Mouse (Mus musculus) heart, embryonic 13.5 days (tissue): Measurements from ENCODE around the gene Stk24. TPM values are rescaled to one million over a fixed set of nuclear protein-coding genes. Genes with fewer than 3 reads are reported as not detected.
"Not testable (repeated sequence)": the region's sequence is repeated elsewhere in the genome, so short reads cannot be mapped to it uniquely, and the experiment has no call there.

ENCODE experiments used
- ATAC-seq: fragments of 200-750 bp; cut with Nextera tagmentation; 2 replicates; pipeline ENCODE4 v1.8.0; 2017; ENCODE audit warnings: moderate TSS enrichment; ENCODE audit not compliant: insufficient number of reproducible peaks, low FRiP score, low TSS enrichment; ENCODE audit errors: extremely low read depth
- H3K27ac ChIP-seq: fragments of 300-500 bp; sonication (generic); replicated peaks from 2 replicates; pipeline ENCODE4 v1.5.1; 2015; ENCODE audit warnings: moderate library complexity, mild to moderate bottlenecking, inconsistent platforms
- H3K27me3 ChIP-seq: fragments of 300-500 bp; sonication (generic); replicated peaks from 2 replicates; pipeline ENCODE4 v1.6.1; 2015; ENCODE audit warnings: mild to moderate bottlenecking, inconsistent platforms
- H3K36me3 ChIP-seq: fragments of 300-500 bp; sonication (generic); 2 replicates; pipeline ENCODE4 v1.6.1; 2015; ENCODE audit warnings: mild to moderate bottlenecking, inconsistent platforms
- H3K4me1 ChIP-seq: fragments of 300-500 bp; sonication (generic); 2 replicates; pipeline ENCODE4 v1.6.1; 2015; ENCODE audit warnings: inconsistent platforms
- H3K4me2 ChIP-seq: fragments of 300-500 bp; sonication (generic); 2 replicates; pipeline ENCODE4 v1.6.1; 2015; ENCODE audit warnings: inconsistent platforms, mild to moderate bottlenecking, moderate library complexity
- H3K4me3 ChIP-seq: fragments of 300-500 bp; sonication (generic); 2 replicates; pipeline ENCODE4 v1.5.1; 2015; ENCODE audit warnings: moderate library complexity, mild to moderate bottlenecking, inconsistent platforms
- H3K9ac ChIP-seq: fragments of 300-500 bp; sonication (generic); 2 replicates; pipeline ENCODE4 v1.6.1; 2015; ENCODE audit warnings: inconsistent platforms, mild to moderate bottlenecking, moderate library complexity
- H3K9me3 ChIP-seq: fragments of 300-500 bp; sonication (generic); 2 replicates; pipeline ENCODE4 v1.6.1; 2016; ENCODE audit warnings: inconsistent platforms
- WGBS: fragments of 180-500 bp; shearing (Covaris S2); methylation state at CpG from one replicate; pipeline ENCODE4 v1.1.7; 2015; ENCODE audit warnings: mixed read lengths; 5-methylcytosine and 5-hydroxymethylcytosine counted together
- polyA plus RNA-seq: library from polyadenylated mRNA; unstranded; fragments of >200 nt; fragmentation: Nextera tagmentation; extraction: Ambion mirVana; gene quantifications from 2 replicates; pipeline ENCODE4 v1.2.1, GENCODE M21; 2015

Gene Stk24
- 29.7 and 30.8 TPM in 2 replicates for polyA plus RNA-seq

DNA sequence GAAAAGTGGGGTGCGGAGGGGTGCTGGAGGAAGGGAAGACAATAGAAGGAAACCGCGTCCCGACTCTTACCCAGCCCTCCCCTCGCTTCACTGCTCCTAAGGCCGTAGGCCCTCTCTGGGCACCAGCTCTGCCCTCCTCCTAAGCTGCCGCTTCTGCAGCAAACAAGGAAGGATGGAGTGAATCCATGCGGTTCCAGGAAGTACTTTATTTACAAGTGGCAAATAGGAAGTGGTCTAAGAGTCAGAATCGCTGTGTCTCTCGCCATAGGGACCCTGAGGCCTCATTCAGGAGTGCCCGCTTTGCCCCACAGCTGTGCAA is at the start of gene Stk24:
TSS of gene Stk24 (minus strand) at position 185 of the 319 bp plus-strand sequence.
- Histone ChIP-seq H3K9ac (peak within 1 kb of the TSS; percentile 99), H3K9me3 (no peaks in the 10 kb centered on the region), H3K4me1 (peaks cover 53% of the 10 kb centered on the region), H3K27me3 (no peaks in the 10 kb centered on the region), H3K4me3 (peak within 1 kb of the TSS; percentile 99), H3K4me2 (peak within 1 kb of the TSS; percentile 84), H3K36me3 (no peaks in the 10 kb centered on the region), H3K27ac (peak within 1 kb of the TSS; percentile 96)
- no peak for ATAC-seq
- 8% methylated on average over 11 of the region's 11 CpGs for WGBS

DNA sequence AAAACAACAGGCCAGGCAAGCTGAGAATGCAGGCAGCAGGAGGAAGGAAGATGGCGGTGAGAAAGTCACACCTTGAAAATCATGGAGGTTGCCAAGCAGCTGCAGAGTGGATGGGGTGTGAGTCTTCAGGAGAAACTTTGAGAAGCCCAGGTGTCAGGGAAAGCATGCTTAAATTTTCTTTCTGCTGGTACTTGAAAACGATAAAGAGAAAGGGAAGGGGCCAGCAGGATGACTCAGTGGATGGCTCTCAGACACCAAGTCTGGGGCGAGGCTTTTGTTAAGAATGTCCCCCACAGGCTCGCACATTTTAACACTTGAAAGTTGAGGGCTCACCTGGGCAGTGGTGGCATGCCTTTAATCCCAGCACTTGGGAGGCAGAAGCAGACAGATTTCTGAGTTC is 48.3 kb upstream of the Stk24 start:
- Histone ChIP-seq H3K4me2 (no peak overlapping the region), H3K4me3 (no peak overlapping the region)
- no peak for ATAC-seq

DNA sequence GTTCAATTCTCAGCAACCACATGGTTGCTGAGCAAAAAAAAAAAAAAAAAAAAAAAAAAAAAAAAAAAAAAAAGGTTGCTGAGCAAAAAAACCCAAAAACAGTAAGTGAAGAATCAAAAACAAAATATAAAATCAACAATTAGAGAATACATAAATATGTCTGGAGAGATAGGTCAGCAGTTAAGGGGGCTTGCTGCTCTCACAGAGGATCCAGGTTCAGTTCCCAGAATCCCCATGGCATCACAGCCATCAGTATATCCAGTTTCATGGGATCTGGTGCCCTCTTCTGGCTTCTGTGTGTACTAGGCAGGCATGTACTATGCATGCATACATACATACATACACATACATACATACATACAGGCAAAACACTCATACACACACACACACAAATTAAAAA is 46.9 kb upstream of the Stk24 start:
- H3K9me3 ChIP-seq, result peaks cover 6% of the 10 kb centered on the region; the same call in 1 of the 2 replicates
- H3K9ac ChIP-seq, result no peak overlapping the region
- H3K4me2 ChIP-seq, result no peak overlapping the region
- peaks cover 32% of the 10 kb centered on the region for H3K4me1 ChIP-seq
- no peak overlapping the region for H3K27ac ChIP-seq
- no peak overlapping the region for H3K4me3 ChIP-seq
- no peaks in the 10 kb centered on the region for H3K27me3 ChIP-seq
- no peak for ATAC-seq
- no peaks in the 10 kb centered on the region for H3K36me3 ChIP-seq

More for the DNA sequence above, 48.3 kb upstream of the Stk24 start:
- Histone ChIP-seq H3K27ac (no peak overlapping the region), H3K9me3 (peaks cover 6% of the 10 kb centered on the region; the same call in 1 of the 2 replicates), H3K4me1 (peaks cover 18% of the 10 kb centered on the region), H3K36me3 (no peaks in the 10 kb centered on the region), H3K9ac (no peak overlapping the region), H3K27me3 (no peaks in the 10 kb centered on the region)
- WGBS, result 86% methylated on average over 4 of the region's 4 CpGs

DNA sequence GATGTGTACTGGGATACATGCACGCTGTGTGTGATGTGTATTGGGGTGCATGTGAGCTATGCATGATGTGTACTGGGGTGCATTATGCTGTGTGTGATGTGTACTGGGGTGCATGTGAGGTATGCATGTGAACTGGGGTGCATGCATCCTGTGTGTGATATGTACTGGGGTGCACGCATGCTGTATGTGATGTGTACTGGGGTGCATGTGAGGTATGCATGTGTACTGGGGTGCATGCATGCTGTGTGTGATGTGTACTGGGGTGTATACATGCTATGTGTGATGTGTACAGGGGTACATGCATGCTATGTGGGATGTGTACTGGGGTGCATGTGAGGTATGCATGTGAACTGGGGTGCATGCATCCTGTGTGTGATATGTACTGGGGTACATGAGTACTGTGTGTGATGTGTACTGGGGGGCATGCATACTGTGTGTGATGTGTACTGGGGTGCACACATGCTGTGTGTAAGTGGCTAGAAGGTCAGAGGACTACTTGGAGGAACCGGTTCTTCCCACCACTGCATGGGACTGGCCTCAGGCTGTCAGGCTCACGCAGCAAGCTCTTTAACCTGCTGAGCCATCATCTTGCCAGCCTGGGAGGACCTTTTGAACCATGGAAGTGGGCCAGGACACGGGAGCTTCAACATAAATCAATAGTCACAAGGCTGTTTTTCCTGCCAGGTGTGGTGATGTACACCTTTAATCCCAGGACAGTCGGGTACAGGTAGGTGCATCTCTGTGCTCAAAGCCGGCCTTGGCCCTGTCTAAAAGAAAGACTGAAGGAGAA is 45.4 kb upstream of the Stk24 start:
- Histone ChIP-seq H3K27ac (no peak overlapping the region), H3K4me1 (peaks cover 33% of the 10 kb centered on the region), H3K27me3 (no peaks in the 10 kb centered on the region), H3K4me3 (no peak overlapping the region), H3K9ac (no peak overlapping the region), H3K4me2 (no peak overlapping the region), H3K9me3 (peaks cover 12% of the 10 kb centered on the region; the same call in 1 of the 2 replicates), H3K36me3 (no peaks in the 10 kb centered on the region)
- no peak for ATAC-seq
- 75% methylated on average over 7 of the region's 7 CpGs for WGBS

DNA sequence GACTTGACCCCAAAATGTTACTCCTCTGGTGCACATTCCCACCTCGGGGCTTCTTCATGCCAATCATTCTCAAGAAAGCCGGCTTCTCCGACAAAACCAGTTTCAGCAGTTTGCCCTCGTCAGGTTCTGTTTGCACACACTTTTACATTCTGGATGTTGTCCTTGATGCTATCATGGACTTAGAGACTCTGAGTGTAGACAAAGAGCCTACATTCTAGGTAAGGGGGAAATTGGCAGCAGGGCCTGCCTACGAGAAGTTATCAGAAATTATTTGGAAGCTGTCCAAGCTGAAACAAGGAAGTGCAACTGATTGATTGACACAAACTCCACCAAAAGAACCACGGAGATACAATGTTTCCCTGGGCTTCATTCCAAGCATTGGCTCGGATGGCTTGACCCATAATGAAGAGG is 43.5 kb upstream of the Stk24 start:
- Histone ChIP-seq H3K4me3 (no peak overlapping the region), H3K36me3 (no peaks in the 10 kb centered on the region), H3K27ac (peak overlapping the region; percentile 94), H3K9ac (peak overlapping the region; percentile 44; the same call in 1 of the 2 replicates), H3K27me3 (no peaks in the 10 kb centered on the region), H3K4me2 (peak overlapping the region; percentile 52), H3K4me1 (peaks cover 33% of the 10 kb centered on the region), H3K9me3 (peaks cover 10% of the 10 kb centered on the region; the same call in 1 of the 2 replicates)
- WGBS, result 10% methylated on average over 7 of the region's 7 CpGs
- ATAC-seq, result no peak

DNA sequence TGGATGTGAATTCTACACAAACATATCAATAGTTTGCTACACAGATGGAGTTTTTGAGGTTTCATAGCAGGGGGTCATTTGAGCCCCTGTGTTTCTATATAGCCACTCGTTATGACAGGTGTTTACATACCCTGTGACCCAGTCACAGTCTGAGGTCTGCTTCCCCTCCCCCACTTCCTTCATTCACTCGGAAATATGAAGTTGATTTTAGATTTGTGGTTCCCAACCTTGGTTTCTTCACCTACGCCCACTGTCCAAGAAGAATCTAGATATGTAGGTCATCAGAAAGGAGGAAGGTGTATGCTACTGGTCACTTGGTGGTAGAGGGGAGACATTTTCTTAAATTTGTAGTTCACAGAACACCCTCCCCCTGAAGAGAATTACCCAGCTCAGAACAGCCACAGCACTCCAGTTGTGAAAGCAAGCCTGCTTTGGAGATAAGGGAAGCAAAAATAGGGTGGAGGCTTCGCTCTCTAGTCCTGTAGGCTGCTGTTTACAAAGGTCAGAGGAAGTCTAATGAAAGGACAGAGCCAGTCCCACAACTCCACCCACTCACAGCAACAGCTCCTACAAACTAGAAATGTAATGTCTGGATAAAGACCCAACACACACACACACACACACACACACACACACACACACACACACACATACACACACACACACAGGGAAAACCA is 43.0 kb upstream of the Stk24 start:
- H3K36me3 ChIP-seq, result no peaks in the 10 kb centered on the region
- H3K4me1 ChIP-seq, result peaks cover 33% of the 10 kb centered on the region
- no peaks in the 10 kb centered on the region for H3K27me3 ChIP-seq
- H3K4me2 ChIP-seq, result peak overlapping the region; percentile 52
- peak overlapping the region; percentile 56 for H3K9ac ChIP-seq
- 0 out of 2 replicates have a peak overlapping the region, but pooled peaks have one; percentile 2 for H3K4me3 ChIP-seq
- peaks cover 6% of the 10 kb centered on the region; the same call in 1 of the 2 replicates for H3K9me3 ChIP-seq
- peak; percentile 56; the same call in 1 of the 2 replicates for ATAC-seq
- WGBS, result 19% methylated on average over 4 of the region's 4 CpGs
- peak overlapping the region; percentile 94 for H3K27ac ChIP-seq

DNA sequence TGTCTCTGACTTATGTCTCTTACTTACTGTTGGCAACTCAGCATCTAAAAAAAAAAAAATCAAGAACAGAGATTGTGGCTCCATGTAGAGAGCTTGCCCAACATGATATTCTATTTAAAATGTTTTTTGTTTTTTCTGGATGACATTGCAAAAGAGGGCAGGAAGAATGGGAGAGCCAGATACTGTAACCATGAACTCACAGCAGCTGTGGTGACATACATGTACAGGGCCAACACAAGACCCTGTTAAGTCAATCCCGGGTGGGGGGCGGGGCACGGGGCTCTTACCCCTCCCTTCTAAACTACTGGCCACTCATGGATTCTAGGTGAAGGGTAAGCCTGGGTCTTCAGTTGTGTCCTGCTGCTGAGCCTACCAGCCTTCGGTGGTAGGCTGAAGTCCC is 42.2 kb upstream of the Stk24 start:
- H3K9ac ChIP-seq, result no peak overlapping the region
- H3K27ac ChIP-seq, result peak overlapping the region; percentile 94
- ATAC-seq, result no peak

DNA sequence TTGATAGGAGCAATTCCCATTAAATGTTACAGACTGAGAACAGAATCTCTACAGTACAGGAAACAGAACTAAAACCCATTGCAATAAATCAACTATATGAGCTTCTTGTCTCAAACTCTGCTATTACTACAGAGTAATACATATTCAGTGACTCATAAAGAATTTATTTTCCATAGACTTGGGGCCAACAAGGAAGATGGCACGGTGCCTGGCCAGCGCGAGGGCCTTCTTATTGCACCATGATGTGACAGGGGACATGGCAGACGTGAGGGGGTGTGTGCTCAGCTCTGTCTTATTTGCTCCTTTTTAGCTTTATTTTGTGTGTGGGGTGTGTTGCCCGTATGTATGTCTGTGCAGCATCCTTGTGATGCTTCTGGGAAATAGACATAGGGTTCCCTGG is 37.8 kb upstream of the Stk24 start:
- no peak overlapping the region for H3K4me2 ChIP-seq
- no peaks in the 10 kb centered on the region for H3K27me3 ChIP-seq
- peaks cover 10% of the 10 kb centered on the region for H3K4me1 ChIP-seq
- H3K27ac ChIP-seq, result no peak overlapping the region
- 89% methylated on average over 5 of the region's 5 CpGs for WGBS
- no peak for ATAC-seq
- no peaks in the 10 kb centered on the region for H3K36me3 ChIP-seq
- H3K9ac ChIP-seq, result no peak overlapping the region
- H3K4me3 ChIP-seq, result no peak overlapping the region
- peaks cover 6% of the 10 kb centered on the region; the same call in 1 of the 2 replicates for H3K9me3 ChIP-seq

More for the DNA sequence above, 42.2 kb upstream of the Stk24 start:
- 81% methylated on average over 4 of the region's 4 CpGs for WGBS
- Histone ChIP-seq H3K4me2 (0 out of 2 replicates have a peak overlapping the region, but pooled peaks have one; percentile 52), H3K4me1 (peaks cover 33% of the 10 kb centered on the region), H3K36me3 (no peaks in the 10 kb centered on the region), H3K4me3 (no peak overlapping the region), H3K27me3 (no peaks in the 10 kb centered on the region), H3K9me3 (peaks cover 6% of the 10 kb centered on the region; the same call in 1 of the 2 replicates)

DNA sequence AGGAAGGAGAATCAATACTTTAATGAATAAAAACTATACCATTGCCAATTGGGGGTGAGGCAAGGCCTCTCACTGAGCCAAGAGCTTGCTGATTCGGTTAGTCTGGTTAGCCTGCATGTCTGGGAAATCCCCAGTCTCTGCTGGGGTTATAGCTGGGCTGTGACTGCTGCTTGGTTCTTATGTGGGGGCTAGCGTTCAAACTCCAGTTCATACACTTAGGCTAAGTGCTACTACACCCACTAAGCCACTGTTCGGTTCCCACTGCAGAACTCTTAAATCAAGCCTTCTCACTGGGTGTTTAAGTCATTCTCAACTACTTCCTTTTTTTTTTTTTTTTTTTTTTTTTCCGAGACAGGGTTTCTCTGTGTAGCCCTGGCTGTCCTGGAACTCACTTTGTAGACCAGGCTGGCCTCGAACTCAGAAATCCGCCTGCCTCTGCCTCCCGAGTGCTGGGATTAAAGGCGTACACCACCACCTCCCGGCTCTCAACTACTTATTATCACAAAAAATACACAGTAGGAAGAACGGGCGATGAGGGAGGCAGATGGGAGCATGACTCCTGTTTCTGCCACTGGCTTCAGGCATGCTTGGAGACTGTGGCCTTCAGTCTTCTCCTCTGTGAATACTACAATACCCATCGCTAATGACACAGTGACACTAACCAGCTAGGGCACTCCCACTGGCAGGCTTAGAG is 37.0 kb upstream of the Stk24 start:
- Histone ChIP-seq H3K4me2 (no peak overlapping the region), H3K4me1 (peaks cover 2% of the 10 kb centered on the region; the same call in 1 of the 2 replicates), H3K9me3 (peaks cover 6% of the 10 kb centered on the region; the same call in 1 of the 2 replicates), H3K36me3 (no peaks in the 10 kb centered on the region), H3K4me3 (no peak overlapping the region), H3K27ac (no peak overlapping the region), H3K27me3 (no peaks in the 10 kb centered on the region), H3K9ac (no peak overlapping the region)
- ATAC-seq, result no peak
- WGBS, result 82% methylated on average over 11 of the region's 12 CpGs

DNA sequence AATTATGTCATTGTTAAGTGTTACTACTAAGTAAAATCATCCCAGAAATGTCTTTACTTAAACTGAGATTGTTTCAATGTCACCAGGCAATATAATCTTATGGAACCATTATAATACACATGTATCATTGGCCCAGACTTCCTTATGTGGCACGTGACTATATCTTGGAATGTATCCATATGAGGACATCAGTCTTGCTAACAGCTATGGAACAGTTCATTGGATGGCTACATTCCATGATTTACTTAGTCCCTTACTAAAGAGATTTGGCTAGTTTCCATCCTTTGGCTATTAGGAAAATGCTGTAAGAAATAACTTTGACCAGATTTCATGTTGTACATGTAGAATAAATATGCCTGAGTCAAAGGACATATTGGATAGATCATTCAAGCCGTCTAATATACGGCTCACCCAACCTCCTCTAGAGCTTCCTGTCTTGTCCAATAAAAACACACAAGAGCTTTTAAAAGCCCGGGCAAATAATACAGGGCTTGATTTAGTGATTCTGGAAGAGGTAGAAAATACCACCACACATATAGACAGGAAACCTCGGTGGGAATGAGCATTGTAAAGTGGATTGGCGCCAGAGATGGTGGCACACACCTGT is 34.9 kb upstream of the Stk24 start:
- ATAC-seq, result no peak
- Histone ChIP-seq H3K4me2 (no peak overlapping the region), H3K9me3 (no peaks in the 10 kb centered on the region), H3K4me3 (no peak overlapping the region), H3K36me3 (no peaks in the 10 kb centered on the region), H3K27ac (no peak overlapping the region), H3K27me3 (no peaks in the 10 kb centered on the region), H3K9ac (no peak overlapping the region), H3K4me1 (no peaks in the 10 kb centered on the region)
- WGBS, result 69% methylated on average over 6 of the region's 6 CpGs

DNA sequence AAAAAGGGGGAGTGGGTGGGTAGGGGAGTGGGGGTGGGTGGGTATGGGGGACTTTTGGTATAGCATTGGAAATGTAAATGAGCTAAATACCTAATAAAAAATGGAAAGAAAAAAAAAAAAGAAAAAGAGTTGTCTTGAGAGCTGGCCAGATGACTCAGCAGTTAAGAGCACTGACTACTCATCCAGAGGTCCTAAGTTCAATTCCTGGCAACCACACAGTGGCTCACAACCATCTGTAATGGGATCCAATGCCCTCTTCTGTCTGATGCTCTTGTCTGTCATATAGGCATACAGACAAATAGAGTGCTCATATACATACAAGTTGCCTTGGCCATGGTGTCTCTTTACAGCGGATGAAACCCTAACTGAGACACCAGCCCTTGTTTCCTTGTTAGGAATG is 33.9 kb upstream of the Stk24 start:
- not testable (repeated sequence) for H3K9ac ChIP-seq, H3K4me1 ChIP-seq, H3K4me3 ChIP-seq, H3K27ac ChIP-seq, H3K36me3 ChIP-seq, H3K9me3 ChIP-seq, ATAC-seq, H3K27me3 ChIP-seq, H3K4me2 ChIP-seq
- WGBS, result 97% methylated on average over 1 of the region's 1 CpGs
